Mouse (Mus musculus) myocyte (in vitro differentiated cells): ENCODE measurements around the gene Vti1a.

Experiments used
- CEBPB ChIP-seq: IDR thresholded peaks from 2 replicates; pipeline ENCODE4 v1.6.1; 2011; ENCODE audit warnings: mild to moderate bottlenecking, moderate library complexity; ENCODE audit not compliant: poor library complexity, insufficient read depth, severe bottlenecking
- E2F4 ChIP-seq: IDR thresholded peaks from one replicate; pipeline ENCODE4 v1.6.1; 2011; ENCODE audit warnings: mild to moderate bottlenecking, control low read depth, moderate library complexity; ENCODE audit not compliant: insufficient read depth
- MAX ChIP-seq: IDR thresholded peaks from one replicate; pipeline ENCODE4 v1.6.1; 2011; ENCODE audit warnings: low read depth, mild to moderate bottlenecking, control low read depth
- MYOD1 ChIP-seq, 3 experiments: IDR thresholded peaks; one replicate each; pipeline ENCODE4 v1.6.1; 2011; ENCODE audit warnings: control low read depth in 2 of 3, low read depth in 2 of 3, mild to moderate bottlenecking in 2 of 3, moderate library complexity in 1 of 3; ENCODE audit not compliant: insufficient read length in 2 of 3, control insufficient read depth in 1 of 3
- POLR2A ChIP-seq: IDR thresholded peaks from one replicate; pipeline ENCODE4 v1.6.1; 2011; ENCODE audit warnings: low read depth, mild to moderate bottlenecking, control low read depth, moderate library complexity; ENCODE audit not compliant: insufficient read length
- POLR2AphosphoS2 ChIP-seq: IDR thresholded peaks from one replicate; pipeline ENCODE4 v1.6.1; 2011; ENCODE audit warnings: low read depth, control low read depth; ENCODE audit not compliant: insufficient read length
- REST ChIP-seq: IDR thresholded peaks from one replicate; pipeline ENCODE4 v1.6.1; 2011; ENCODE audit warnings: mild to moderate bottlenecking, control low read depth, moderate library complexity; ENCODE audit not compliant: insufficient read depth, insufficient read length
- TCF12 ChIP-seq: IDR thresholded peaks from one replicate; pipeline ENCODE4 v1.6.1; 2011; ENCODE audit warnings: mild to moderate bottlenecking, control low read depth; ENCODE audit not compliant: poor library complexity, insufficient read depth, severe bottlenecking
- TCF3 ChIP-seq: IDR thresholded peaks from one replicate; pipeline ENCODE4 v1.6.1; 2011; ENCODE audit warnings: low read depth, control low read depth; ENCODE audit not compliant: insufficient read length
- USF1 ChIP-seq: IDR thresholded peaks from one replicate; pipeline ENCODE4 v1.6.1; 2011; ENCODE audit warnings: low read depth, mild to moderate bottlenecking, control low read depth, moderate library complexity

GRCm38 (mm10) chr19:55552339-55552738 is 236.2 kb downstream of the Vti1a start:
- no peak for TF ChIP-seq MAX
- no peak for TF ChIP-seq POLR2A
- TF ChIP-seq MYOD1 (IDR thresholded peaks at IDR 0.05; ENCODE audit: control insufficient read depth in 1 of 3, insufficient read length in 2 of 3, low read depth in 2 of 3), result no peak
- TF ChIP-seq E2F4, result no peak
- no peak for TF ChIP-seq CEBPB
- TF ChIP-seq POLR2AphosphoS2, result no peak
- no peak for TF ChIP-seq USF1
- no peak for TF ChIP-seq REST
- no peak for TF ChIP-seq TCF12
- no peak for TF ChIP-seq TCF3
